Mouse (Mus musculus) forebrain, embryonic 13.5 days (tissue): Measurements from ENCODE around the gene Tmf1. TPM values are rescaled to one million over a fixed set of nuclear protein-coding genes. Genes with fewer than 3 reads are reported as not detected.
A peak's percentile ranks its signal among the peaks of the same experiment; 100 is the strongest.

ENCODE experiments used
- ATAC-seq: fragments of 200-750 bp; cut with Nextera tagmentation; 2 replicates; pipeline ENCODE4 v1.8.0; 2017
- H3K27ac ChIP-seq: fragments of 300-500 bp; sonication (generic); 2 replicates; pipeline ENCODE4 v1.5.1; 2015; ENCODE audit warnings: inconsistent platforms, mild to moderate bottlenecking, moderate library complexity
- H3K27me3 ChIP-seq: fragments of 300-500 bp; sonication (generic); 2 replicates; pipeline ENCODE4 v1.6.1; 2015; ENCODE audit warnings: mild to moderate bottlenecking, inconsistent platforms
- H3K36me3 ChIP-seq: fragments of 300-500 bp; sonication (generic); 2 replicates; pipeline ENCODE4 v1.6.1; 2015; ENCODE audit warnings: mild to moderate bottlenecking, inconsistent platforms; ENCODE audit not compliant: poor library complexity, severe bottlenecking
- H3K4me1 ChIP-seq: fragments of 300-500 bp; sonication (generic); 2 replicates; pipeline ENCODE4 v1.6.1; 2015; ENCODE audit warnings: inconsistent platforms
- H3K4me2 ChIP-seq: fragments of 300-500 bp; sonication (generic); 2 replicates; pipeline ENCODE4 v1.6.1; 2015; ENCODE audit warnings: inconsistent platforms, mild to moderate bottlenecking, moderate library complexity
- H3K4me3 ChIP-seq: fragments of 300-500 bp; sonication (generic); 2 replicates; pipeline ENCODE4 v1.5.1; 2015; ENCODE audit warnings: mild to moderate bottlenecking, inconsistent platforms
- H3K9ac ChIP-seq: fragments of 300-500 bp; sonication (generic); 2 replicates; pipeline ENCODE4 v1.6.1; 2015; ENCODE audit warnings: mild to moderate bottlenecking, inconsistent platforms
- H3K9me3 ChIP-seq: fragments of 300-500 bp; sonication (generic); replicated peaks from 2 replicates; pipeline ENCODE4 v1.6.1; 2016; ENCODE audit warnings: inconsistent platforms
- WGBS: fragments of 180-500 bp; shearing (Covaris S2); methylation state at CpG from one replicate; pipeline ENCODE4 v1.1.7; 2015; 5-methylcytosine and 5-hydroxymethylcytosine counted together
- polyA plus RNA-seq: library from polyadenylated mRNA; unstranded; fragments of >200 nt; fragmentation: Nextera tagmentation; extraction: Ambion mirVana; gene quantifications from 2 replicates; pipeline ENCODE4 v1.2.1, GENCODE M21; 2015

The Tmf1 gene
- polyA plus RNA-seq, 1 experiment from 2014 or later, result 43.1 TPM

DNA sequence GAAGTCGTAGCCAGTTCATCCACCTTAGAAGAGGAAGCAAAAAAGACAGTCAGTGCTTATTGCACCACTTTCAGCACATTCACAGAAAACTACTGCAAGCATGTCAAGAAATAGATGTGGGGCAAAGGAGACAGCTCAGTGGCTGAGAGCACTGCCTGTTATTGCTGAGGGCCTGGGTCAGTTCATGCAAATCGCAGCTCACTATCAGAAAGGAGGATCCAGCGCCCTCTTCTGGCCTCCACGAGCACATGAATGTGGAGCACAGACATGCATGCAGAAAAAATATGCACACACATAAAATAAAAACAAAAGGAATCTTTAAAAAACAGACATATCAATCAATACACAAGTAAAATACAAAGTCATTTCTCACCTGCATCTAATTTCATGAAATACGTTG lies 47.9 kb downstream of the Tmf1 start:
- no peak overlapping the region for H3K4me3 ChIP-seq
- H3K9ac ChIP-seq, result no peak overlapping the region
- no peak overlapping the region for H3K4me2 ChIP-seq
- no peaks in the 10 kb centered on the region for H3K4me1 ChIP-seq
- H3K36me3 ChIP-seq, result no peaks in the 10 kb centered on the region
- no peak for ATAC-seq
- no peaks in the 10 kb centered on the region for H3K27me3 ChIP-seq
- 61% methylated on average over 5 of the region's 5 CpGs for WGBS
- H3K27ac ChIP-seq, result no peak overlapping the region
- H3K9me3 ChIP-seq, result no peaks in the 10 kb centered on the region

GRCm38 (mm10) chr6:97124336-97125010 lies 54.4 kb downstream of the Tmf1 start:
- Histone ChIP-seq H3K27me3 (no peaks in the 10 kb centered on the region), H3K9ac (no peak overlapping the region), H3K9me3 (no peaks in the 10 kb centered on the region), H3K27ac (no peak overlapping the region), H3K4me2 (no peak overlapping the region), H3K4me1 (no peaks in the 10 kb centered on the region), H3K4me3 (no peak overlapping the region), H3K36me3 (no peaks in the 10 kb centered on the region)
- no peak for ATAC-seq
- 85% methylated on average over 10 of the region's 10 CpGs for WGBS

GRCm38 (mm10) chr6:97120922-97121321 lies 58.0 kb downstream of the Tmf1 start:
- H3K4me1 ChIP-seq, result no peaks in the 10 kb centered on the region
- 68% methylated on average over 4 of the region's 4 CpGs for WGBS
- ATAC-seq, result no peak
- H3K4me3 ChIP-seq, result no peak overlapping the region
- H3K27me3 ChIP-seq, result no peaks in the 10 kb centered on the region
- no peak overlapping the region for H3K27ac ChIP-seq
- H3K9ac ChIP-seq, result no peak overlapping the region
- H3K9me3 ChIP-seq, result no peaks in the 10 kb centered on the region
- no peak overlapping the region for H3K4me2 ChIP-seq
- no peaks in the 10 kb centered on the region for H3K36me3 ChIP-seq

DNA sequence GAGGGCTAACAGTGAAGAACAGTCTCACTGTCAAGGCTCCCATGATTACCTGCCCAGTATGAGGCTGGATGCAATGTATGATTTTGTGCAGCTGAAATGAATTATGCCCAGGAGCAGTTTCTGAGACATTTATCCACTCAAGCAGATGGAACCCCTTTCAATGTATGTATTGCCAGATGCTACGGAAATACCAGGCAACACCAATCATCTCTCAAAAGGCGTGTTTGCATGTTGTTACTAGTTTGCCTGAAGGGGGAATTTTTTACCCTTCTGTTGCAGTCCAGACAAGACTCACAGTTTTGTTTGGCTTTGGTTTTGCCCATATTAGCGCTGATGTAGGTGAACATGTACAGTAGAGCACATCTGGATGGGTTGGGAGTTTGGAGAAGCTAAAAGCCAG lies 60.6 kb downstream of the Tmf1 start:
- no peak overlapping the region for H3K4me2 ChIP-seq
- H3K36me3 ChIP-seq, result no peaks in the 10 kb centered on the region
- H3K27me3 ChIP-seq, result no peaks in the 10 kb centered on the region
- no peaks in the 10 kb centered on the region for H3K4me1 ChIP-seq
- 91% methylated on average over 3 of the region's 3 CpGs for WGBS
- no peak for ATAC-seq
- no peak overlapping the region for H3K4me3 ChIP-seq
- H3K27ac ChIP-seq, result no peak overlapping the region
- H3K9me3 ChIP-seq, result no peaks in the 10 kb centered on the region
- H3K9ac ChIP-seq, result no peak overlapping the region

DNA sequence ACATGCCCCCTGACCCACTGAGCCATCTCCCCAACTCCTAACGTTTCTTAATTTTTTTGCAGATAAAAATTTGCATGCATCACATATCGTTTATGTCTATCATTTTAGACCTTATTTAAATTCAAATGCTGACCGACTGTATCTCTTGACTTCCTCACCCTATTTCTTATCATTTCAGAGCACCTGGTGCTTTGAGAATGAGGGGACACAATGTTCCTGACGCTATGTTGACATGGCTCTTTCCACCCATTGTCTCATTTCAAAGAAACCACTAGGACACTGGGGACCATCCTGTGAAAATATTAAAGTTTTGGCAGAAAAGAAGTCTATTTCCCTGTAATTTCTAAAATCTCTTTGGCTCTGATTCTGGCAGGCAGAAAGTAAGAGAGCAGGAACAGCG lies 62.0 kb downstream of the Tmf1 start:
- H3K4me1 ChIP-seq, result no peaks in the 10 kb centered on the region
- no peaks in the 10 kb centered on the region for H3K27me3 ChIP-seq
- no peak for ATAC-seq
- no peak overlapping the region for H3K4me3 ChIP-seq
- H3K4me2 ChIP-seq, result no peak overlapping the region
- H3K36me3 ChIP-seq, result no peaks in the 10 kb centered on the region
- 91% methylated on average over 5 of the region's 5 CpGs for WGBS
- no peak overlapping the region for H3K27ac ChIP-seq
- no peaks in the 10 kb centered on the region for H3K9me3 ChIP-seq
- H3K9ac ChIP-seq, result no peak overlapping the region

- Histone ChIP-seq H3K27ac (no peak overlapping the region), H3K27me3 (no peaks in the 10 kb centered on the region), H3K4me3 (no peak overlapping the region), H3K4me1 (no peaks in the 10 kb centered on the region), H3K9me3 (no peaks in the 10 kb centered on the region), H3K4me2 (no peak overlapping the region), H3K9ac (no peak overlapping the region), H3K36me3 (no peaks in the 10 kb centered on the region)
- 62% methylated on average over 3 of the region's 3 CpGs for WGBS
- no peak for ATAC-seq
Observed at GRCm38 (mm10) chr6:97114821-97115220, 64.1 kb downstream of the Tmf1 start.

- ATAC-seq, result peak; percentile 76; the same call in 1 of the 2 replicates
- Histone ChIP-seq H3K4me1 (no peaks in the 10 kb centered on the region), H3K4me3 (no peak overlapping the region), H3K9ac (no peak overlapping the region), H3K27ac (no peak overlapping the region), H3K4me2 (no peak overlapping the region), H3K36me3 (no peaks in the 10 kb centered on the region), H3K9me3 (no peaks in the 10 kb centered on the region), H3K27me3 (no peaks in the 10 kb centered on the region)
- WGBS, result 89% methylated on average over 8 of the region's 8 CpGs
Observed at GRCm38 (mm10) chr6:97112177-97112576, 66.7 kb downstream of the Tmf1 start.

DNA sequence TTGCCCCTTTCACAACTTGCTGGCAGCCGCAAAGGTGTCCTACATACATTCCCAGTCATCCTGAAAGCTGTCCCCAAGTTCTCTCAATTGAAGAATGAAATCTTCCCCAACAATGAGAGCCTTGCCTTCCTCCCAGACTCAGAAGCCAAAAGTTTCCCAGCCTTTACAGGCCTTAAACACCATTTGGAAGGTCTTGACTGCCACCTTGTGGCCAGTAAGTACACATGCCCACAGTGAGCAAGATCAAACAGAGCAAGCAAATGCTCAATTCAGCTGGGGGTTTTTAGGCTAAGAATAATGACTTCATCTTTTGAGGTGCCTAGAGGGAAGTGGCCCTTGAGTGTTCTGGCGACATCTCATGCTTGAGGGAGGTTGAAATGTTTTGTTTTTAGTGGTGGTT lies 72.1 kb downstream of the Tmf1 start:
- Histone ChIP-seq H3K9me3 (no peaks in the 10 kb centered on the region), H3K4me1 (peaks cover 15% of the 10 kb centered on the region), H3K9ac (no peak overlapping the region), H3K36me3 (no peaks in the 10 kb centered on the region), H3K4me2 (no peak overlapping the region), H3K27ac (no peak overlapping the region), H3K4me3 (no peak overlapping the region), H3K27me3 (peaks cover 3% of the 10 kb centered on the region; the same call in 1 of the 2 replicates)
- 12% methylated on average over 2 of the region's 2 CpGs for WGBS
- peak; percentile 90 for ATAC-seq

DNA sequence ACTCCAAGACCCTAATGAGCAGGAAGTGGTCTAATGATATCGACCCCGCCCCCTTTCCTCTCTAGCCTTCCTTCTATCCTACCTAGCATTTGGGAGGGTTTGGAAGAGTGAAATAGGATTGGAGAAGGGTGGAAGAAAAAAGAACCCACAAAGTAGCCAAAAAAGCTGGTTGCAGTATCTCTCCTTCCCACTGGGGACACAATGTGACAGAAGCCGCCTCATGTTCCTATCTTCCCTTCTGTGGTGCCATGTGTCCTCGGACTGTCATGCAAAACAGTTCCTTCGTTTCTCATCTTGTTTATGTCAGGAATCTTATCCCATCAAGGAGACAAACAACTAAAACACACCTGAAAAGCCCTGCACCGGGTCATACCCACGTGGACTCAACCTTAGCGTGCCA lies 72.8 kb downstream of the Tmf1 start:
- no peak for ATAC-seq
- Histone ChIP-seq H3K9ac (no peak overlapping the region), H3K4me3 (no peak overlapping the region), H3K27ac (no peak overlapping the region), H3K4me2 (no peak overlapping the region), H3K9me3 (no peaks in the 10 kb centered on the region), H3K4me1 (peaks cover 22% of the 10 kb centered on the region), H3K36me3 (no peaks in the 10 kb centered on the region), H3K27me3 (peaks cover 3% of the 10 kb centered on the region; the same call in 1 of the 2 replicates)
- 87% methylated on average over 8 of the region's 8 CpGs for WGBS

DNA sequence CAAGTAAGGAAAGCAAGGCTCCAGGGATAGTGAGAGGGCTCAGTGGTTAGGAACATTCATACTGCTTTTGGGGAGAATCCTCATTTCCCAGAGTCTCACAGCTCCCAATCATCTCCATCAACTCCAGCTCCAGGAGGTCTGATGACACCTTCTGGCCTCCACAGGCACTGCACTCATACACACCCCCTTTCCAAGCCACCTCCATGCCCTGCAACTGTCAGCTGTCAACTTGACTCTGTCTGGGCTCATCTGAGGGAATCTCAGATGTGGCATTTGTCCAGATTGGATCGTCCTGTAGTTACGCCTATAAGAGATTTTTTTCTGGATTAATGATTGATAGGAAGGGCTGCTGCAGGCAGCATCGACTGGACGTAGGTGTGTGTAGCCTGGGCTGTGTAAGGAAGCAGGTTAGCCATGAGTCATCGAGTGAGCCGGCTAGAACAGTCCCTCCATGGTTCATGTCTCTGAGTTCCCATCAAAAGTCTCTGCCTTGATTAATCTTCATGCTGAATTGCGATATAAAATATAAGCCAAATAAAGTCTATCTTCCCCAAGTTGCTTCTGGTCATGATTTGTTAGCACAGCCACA lies 74.6 kb downstream of the Tmf1 start:
- WGBS, result 82% methylated on average over 7 of the region's 7 CpGs
- H3K9me3 ChIP-seq, result no peaks in the 10 kb centered on the region
- H3K27ac ChIP-seq, result no peak overlapping the region
- peaks cover 3% of the 10 kb centered on the region; the same call in 1 of the 2 replicates for H3K27me3 ChIP-seq
- no peak overlapping the region for H3K4me2 ChIP-seq
- H3K36me3 ChIP-seq, result no peaks in the 10 kb centered on the region
- peaks cover 22% of the 10 kb centered on the region for H3K4me1 ChIP-seq
- 0 out of 2 replicates have a peak, but pooled peaks have one; percentile 25 for ATAC-seq
- no peak overlapping the region for H3K9ac ChIP-seq
- no peak overlapping the region for H3K4me3 ChIP-seq
